Mouse (Mus musculus) left cerebral cortex, postnatal 14 days (tissue): Measurements from ENCODE around the gene Sprtn. TPM values are rescaled to one million over a fixed set of nuclear protein-coding genes. Genes with fewer than 3 reads are reported as not detected.

ENCODE experiments used
- DNase-seq, 2 experiments: peaks; one replicate each; pipeline ENCODE4 v3.0.0; 2021 to 2022; ENCODE audit warnings: low spot score in 2 of 2, mixed read lengths in 1 of 2
- intact Hi-C: fragments of 180-260 bp; cut with DNase I; formaldehyde crosslinking; loops from one replicate; pipeline ENCODE4 v1.15.1; 2025
- total RNA-seq, 2 experiments: library from RNA; stranded (reverse); gene quantifications; 2 replicates each; pipeline ENCODE4 v1.2.3; 2021

Gene Sprtn
- total RNA-seq, 2 experiments from 2014 or later, result 13.8 to 14.8 TPM

DNA sequence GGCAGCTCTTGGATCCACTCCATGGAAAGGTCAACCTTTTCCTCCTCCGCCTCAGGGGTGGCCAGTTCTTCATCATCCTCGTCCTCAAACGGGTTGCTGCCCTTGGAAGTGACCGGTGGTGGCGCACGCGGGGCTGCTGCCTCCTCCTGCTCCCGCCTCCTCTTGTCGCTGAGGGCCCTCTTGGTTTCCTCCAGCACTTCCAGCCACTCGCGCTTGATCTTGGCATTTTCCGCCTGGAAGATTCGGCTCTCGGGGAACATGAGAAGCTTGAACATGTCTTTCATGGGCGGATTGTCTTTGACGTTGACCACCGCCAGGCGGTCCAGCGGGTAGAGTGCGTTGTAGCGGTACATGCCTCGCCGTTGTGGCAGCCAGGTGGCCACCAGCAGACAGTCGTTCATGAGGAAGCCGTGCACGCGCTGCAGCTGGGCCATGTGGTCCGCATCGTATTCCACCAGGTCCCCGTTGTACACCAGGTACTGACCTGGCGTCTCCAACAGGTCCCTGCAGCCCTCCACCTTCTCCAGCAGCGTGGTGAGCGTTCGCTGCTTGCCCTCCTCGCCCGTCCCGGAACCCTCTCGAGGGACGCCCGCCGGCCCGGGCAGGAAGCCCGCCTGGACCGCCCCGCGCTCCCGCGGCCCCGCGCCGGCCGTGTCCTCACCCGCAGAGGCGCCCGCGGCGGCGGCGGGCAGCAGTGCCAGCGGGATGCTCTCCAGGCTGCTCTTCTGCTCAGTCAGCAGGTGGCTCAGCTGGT lies 877 bp upstream of the Sprtn start:
- peak; percentile 64 to 73 for DNase-seq
- intact Hi-C loops, result loop anchor here (5.0 kb wide), 2 partner anchors 50 to 135 kb away; partner anchors contain the start of gene Egln1

DNA sequence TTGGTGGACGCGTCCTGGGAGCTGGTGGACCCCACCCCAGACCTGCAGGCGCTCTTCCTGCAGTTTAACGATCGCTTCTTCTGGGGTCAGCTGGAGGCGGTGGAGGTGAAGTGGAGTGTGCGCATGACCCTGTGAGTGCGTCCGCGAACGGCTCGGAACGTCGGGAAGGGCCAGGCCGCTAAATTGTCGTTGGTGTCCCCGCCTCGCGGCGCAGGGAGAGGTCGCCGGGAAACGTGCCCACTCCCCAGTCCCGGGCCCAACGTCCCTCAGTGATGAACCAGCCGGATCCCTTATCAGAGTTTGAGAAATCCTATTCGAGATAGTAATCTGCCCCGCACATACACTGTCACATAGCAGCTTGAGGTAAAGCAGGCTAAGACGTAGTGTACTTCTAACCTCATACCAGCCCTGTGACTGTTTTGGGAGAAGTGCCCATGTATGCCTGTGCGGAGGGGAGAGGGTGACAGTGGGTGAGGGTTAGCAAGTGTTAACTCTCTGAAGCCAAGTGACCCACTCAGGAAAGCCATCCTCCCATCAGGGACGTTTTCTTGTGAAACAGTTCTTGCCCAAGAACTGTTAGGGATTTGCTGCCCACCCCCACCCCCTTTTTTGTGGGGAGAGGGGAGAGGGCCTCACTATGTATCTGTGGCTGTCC lies 692 bp downstream of the Sprtn start:
- intact Hi-C loops, result loop anchor here (5.0 kb wide), 2 partner anchors 49 to 134 kb away; partner anchors contain the start of gene Egln1
- peak in 1 of 2 experiments; percentile 25 for DNase-seq

DNA sequence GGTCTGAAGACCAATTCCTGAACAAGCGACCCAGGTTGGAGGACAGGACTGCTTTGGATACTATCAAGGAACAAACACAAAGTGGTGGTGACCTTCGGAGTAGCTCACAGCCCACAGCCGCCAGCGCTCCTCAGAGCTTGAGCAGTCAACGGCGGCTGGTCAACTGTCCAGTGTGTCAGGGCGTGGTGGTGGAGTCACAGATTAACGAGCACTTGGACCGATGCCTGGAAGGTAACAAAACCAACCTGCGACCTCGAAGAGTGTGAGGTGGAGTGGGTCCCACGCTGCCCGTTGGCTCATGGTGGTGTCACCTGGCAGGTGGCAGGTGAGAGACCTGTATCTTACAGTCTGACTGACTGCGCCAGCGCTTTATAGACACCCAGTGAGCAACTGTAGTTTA lies 5.5 kb downstream of the Sprtn start:
- intact Hi-C loops, result no loop called here
- no peak for DNase-seq

DNA sequence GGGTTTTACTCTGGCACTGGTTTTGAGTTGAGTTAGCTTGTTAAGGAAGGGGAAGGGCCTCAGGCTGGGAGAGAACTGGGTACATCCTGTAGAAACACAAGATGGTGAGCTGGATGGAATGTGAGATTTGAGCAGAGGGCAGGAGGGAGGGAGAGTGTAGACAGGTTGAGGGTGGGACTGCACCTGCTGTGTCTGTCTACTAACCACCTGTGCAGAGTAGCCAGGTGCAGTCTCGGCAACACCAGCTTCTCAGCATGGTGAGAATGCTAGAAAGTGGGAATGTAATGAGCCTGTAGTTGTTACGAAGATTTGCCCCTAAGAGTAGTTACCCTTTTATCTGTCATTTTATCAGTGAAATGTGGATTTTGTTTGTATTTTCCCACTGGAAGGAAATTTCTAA lies 7.8 kb downstream of the Sprtn start:
- intact Hi-C loops, result no loop called here
- no peak for DNase-seq

DNA sequence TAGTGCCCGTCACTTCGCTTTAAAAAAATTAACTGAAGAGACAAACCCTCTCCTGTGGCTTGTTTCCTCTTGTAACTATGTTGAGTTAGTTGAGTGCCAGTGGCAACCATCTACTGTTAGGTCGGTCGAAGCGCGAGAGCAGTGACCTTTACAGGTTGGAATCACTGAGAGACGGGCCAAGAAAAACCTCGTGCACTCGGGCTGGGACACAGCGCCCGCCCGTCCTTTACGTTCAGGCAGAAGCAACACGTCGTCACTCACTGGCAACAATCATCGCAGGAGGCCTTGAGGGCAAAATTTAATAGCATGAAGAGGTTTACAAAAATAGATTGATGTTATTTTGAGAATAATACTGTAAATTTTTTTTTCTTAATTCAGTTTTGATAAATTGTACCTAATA lies 12.2 kb downstream of the Sprtn start:
- DNase-seq, result no peak
- intact Hi-C loops, result no loop called here

DNA sequence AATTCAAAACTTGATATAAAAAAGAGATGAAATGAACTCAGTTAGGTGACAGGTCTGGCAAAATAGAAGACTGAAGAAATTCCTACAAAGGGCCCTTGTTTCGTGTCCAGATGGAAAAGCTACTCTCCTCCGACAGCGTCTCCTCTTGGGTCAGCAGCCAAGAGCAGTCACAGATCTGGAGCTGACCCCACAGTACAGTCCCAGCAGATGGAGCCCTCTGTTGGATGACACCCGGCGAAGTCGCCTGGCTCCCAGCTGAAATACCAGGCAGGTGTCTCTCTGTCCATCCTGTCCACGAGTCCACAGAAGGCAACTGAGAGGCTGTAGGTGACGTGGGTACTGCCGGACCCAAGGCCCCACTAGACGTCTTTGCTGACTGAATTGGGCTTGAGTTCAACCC lies 12.7 kb downstream of the Sprtn start:
- no peak for DNase-seq
- intact Hi-C loops, result no loop called here

DNA sequence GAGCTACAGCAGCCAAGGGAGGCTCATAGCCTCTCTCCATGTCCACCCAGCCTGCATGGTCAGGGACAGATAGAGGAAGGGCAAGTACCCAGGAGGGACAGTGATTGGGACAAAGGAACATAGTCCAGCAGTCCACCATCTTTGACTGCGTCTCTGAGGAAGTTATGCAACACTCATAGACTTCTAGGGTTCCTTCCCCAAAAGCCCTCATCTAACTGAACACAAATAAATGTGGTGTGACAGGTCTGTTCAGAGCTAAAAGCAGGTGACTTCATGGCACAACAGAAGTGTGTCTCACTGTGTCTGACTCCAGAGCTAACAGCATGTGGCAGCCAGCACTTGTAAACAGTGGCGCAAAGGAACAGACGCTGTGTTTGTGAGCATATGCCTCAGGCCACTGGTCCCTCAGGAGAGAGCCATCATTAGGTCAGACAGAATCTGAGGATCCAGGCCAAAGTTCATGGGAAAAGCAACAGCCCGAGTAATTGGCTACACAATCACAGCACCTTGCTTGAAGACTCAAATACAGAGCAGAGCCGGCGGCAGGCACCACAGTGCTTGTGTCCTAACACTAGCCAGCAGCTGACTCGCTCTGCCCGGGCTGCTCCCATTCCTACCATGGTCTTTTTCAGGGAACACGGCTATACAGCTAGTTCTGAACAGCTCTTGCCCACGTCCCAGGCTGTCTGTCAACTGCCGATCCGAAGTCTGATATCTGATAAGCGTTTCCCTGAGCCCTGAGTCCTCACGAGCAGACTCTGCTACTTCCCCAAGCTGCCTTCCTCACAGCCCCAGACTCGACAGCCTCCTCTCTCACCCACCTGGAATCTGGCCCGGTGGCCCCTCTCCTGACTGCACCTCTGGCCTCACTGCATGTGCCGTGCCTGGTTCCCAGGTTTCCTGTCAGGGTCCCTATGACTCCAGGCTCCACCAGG lies 14.5 kb downstream of the Sprtn start:
- intact Hi-C loops, result no loop called here
- DNase-seq, result no peak

DNA sequence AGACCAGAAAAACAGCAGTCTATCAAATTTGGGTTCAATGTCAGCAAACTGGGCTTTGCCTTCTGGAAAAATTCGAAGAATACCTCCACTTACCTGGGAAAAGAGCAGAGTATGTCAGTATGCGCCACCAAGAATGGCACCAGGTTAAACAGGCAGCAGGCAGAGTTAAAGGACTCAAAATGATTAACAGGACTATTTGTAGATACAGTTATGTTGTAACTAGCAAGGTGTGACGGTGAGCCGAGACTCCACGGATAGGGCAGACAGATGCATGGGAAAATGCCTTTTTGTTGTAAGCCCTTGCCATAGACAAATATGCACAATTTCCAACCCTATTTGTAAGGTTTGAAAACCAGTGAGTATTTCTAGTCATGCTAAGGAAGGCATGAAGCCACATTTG lies 16.4 kb downstream of the Sprtn start:
- intact Hi-C loops, result no loop called here

DNA sequence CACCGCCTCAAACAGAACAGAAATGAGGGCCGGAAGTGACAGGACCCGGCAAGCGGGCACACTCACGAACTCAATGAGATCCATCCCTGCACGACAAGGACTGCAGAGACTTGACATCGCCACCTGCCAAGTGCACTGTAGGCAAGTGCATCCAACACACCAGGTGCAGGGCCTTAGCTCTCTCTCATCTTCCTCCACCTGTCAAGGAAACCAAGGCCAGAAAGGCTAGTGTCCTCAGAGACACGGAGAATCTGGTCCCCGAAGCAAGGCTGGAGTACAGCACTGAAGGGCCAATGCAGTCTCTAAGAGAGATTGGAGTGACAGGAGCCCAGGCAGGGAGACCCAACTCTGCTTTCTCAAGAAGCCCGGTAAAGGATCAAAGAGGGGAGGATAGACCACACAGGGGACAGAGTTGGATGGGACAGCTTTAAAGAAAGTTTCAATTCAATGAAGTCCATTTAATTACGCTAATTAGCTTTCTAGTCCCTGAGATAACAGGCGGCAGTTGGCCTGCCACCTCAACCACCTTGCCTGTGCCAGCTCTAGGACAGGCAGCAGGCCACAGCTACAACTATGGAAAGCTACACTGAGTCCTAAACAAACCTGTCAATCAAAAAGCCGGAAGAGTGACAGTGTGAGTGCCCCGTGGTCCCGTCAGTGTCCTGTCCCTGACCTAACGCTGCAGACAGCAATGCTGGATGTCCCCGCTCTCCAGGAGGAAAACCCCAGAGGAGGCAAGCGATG lies 20.2 kb downstream of the Sprtn start:
- no peak for DNase-seq
- intact Hi-C loops, result no loop called here

More for the DNA sequence above, 16.4 kb downstream of the Sprtn start:
- no peak for DNase-seq

DNA sequence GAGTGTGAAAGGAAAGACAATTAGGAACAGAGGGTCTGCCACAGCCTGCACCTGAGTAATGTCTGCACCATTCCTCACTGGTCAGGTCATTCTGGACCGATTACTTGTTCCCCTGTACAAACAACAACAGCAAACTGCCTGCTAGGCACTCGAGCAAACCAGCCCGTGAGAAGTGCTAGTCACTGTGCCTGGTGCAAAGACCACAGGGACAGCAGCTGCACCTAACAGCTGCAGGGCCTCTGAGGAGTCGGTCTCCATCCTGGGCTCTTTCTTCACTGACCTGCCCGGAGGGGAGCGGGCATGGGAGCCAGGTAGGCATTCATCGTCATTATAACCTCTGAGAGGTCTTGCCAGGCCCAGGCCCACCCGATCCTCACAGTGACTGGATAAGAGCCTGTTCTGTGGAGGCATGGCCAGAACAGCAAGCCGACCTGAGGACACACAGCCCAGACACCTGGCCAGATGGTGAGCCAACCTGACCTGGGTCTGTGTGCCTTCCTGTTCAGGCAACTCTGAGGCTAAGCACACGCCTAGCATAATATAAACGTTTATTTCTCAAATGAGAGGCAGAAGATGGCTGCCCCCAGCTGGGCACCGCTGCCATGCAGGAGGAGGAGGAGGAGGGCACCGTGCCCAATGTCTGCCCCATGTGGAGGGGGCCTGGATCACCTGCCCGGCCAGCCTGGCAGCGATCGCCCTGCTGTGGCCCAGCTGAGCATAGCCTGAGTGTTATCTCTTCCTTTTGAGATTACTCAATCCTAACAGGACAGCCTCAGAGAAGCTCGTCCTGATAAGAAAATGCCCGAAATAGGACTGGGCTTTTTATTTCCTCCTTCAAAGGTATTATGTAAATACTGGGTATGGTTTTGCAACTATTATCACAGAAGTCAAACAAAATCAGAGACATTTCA lies 23.9 kb downstream of the Sprtn start:
- no peak for DNase-seq
- intact Hi-C loops, result no loop called here

DNA sequence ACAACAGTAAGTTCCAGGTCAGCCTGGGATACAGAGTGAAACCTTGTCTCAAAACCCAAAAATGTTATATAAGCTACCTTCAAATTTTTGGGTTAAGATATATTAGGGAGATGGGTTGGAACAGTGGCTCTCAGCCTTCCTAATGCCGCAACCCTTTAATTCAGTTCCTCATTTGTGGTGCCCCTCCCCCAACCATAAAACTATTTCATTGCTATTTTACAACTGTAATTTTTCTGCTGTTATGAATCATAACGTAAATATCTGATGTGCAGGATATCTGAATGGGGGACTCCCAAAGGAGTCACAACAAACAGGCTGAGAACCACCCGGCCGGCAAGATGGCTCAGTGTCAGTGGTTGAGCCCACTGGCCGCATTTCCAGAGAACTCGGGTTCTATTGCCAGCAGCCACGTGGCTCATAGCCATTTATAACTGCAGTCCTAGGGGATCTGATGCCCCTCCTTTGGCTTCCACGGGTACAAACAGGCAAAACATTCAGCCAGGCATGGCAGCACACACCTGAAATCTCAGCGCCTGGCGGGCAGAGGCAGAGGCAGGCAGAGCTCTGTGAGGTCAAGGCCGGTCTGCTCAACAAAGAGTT lies 24.9 kb downstream of the Sprtn start:
- DNase-seq, result no peak
- intact Hi-C loops, result no loop called here

DNA sequence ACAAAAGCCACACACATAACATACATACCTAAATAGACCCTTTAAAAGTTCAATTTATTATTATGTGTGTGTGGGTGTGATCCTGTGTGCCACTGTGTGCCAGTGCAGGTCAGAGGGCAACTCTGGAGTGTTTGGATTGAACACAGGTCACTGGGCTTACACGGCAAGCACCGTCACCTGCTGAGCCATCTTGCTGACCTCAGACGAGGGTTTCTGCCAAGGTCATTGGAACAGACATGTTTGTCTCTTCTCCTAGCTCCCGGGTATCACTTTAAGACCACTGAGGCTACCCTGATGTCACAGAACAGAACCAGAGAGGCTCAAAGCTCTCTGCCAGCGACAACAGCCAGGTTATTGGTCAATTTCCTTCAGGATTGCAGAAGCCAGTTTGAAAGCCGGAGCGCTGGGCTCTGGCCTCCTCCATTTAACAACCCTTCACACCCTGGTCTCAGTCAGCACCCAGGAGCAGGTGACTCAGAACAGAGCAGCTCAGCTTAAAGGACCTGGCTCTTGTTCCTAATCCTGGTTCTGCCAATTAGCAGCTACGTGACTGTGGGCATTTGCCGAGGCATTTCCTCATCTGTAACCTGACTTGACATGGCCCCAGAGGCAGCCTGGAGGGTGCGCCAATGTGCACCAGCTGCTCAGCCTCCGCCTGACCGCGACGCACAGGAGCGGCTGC lies 26.4 kb downstream of the Sprtn start:
- intact Hi-C loops, result no loop called here
- DNase-seq, result no peak

DNA sequence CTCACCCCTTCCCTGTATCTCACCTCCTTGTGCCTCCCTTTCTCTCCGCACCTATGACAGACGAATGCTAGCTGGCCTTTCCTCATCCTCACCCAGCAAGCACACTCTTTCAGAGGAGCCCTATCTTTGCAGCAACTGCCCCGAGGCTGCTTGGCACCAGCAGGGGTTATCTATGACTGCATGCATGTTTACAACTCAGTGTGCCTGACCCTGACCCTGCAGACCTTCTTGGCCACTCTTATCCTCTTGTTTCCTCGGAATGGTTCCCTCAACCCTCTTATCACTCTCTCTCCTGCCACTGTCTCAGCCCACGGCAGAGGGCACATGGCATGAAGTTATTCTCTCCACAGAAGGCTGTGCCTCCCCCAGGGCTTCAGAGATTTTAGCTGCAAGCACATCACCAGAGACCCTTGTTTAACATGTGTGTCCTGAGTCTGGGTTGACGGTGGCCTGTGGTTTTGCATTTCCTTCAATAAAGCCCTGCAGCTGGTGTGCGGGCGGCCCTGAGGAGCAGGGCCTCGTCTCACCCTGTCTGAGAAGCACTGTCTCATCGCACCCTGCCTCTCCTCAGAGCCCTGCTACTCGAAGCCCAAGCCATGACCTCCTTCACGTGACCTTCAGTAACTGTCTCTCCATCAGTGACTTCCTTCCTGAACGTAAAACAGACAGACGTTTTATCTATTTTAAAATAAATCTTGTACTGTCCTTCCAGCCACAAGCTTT lies 28.0 kb downstream of the Sprtn start:
- no peak for DNase-seq
- intact Hi-C loops, result no loop called here

DNA sequence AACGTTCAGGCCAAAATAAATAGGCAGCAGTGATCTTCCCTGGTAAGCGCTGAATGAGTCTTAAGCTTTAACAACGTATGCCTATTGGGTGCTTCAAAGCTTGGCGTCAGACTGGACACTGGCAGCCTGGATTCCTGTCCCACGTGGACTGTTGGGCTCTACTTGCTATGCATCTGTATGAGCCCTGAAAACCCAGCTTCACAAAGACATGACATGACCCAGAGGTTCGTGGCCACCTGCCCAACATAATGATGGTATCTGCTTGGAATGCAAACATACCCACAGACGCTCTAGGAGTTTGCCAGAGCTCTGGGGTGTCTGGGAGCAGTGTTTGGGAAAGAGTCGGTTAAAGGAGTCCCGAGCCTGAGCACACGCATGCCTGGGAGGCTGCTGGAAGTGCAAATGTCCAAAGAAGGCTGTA lies 28.7 kb downstream of the Sprtn start:
- no peak for DNase-seq
- intact Hi-C loops, result no loop called here

DNA sequence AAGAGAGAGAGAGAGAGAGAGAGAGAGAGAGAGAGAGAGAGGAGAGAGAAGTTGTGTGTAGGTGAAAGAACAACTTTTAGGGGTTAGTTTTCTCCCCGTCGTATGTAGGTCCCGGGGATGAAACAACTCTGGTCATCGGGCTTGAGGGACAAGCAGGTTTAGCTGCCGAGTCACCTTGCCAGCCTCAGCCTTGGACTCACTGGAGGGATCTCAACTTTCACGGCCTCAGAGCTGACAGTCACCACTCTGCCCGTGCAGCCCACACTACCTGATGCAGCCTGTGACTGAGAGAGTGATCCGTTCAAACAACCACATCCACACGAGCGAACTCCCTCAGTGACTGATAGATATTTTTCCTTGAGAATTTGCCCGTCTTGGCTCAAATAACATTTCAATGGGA lies 31.3 kb downstream of the Sprtn start:
- DNase-seq, result no peak
- intact Hi-C loops, result no loop called here

DNA sequence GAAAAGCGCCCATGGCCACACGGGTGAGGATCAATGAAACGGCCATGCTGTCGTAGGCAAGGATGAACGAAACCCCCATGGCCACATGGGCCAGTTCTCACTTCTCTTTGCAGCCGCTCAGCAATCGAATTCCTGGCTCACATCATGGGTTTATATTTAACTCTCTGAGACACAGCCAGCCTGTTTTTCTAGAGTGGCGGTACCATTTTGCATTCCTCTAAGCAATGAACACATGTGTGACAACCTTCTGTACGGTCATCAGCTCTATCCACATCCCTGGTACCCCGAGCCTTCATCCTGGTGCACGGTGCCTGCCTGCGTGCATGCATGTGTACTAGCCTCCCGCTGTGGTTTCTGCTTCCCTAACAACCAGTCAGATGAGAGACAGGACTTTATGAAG lies 32.4 kb downstream of the Sprtn start:
- peak in 1 of 2 experiments; percentile 50 for DNase-seq
- intact Hi-C loops, result no loop called here

DNA sequence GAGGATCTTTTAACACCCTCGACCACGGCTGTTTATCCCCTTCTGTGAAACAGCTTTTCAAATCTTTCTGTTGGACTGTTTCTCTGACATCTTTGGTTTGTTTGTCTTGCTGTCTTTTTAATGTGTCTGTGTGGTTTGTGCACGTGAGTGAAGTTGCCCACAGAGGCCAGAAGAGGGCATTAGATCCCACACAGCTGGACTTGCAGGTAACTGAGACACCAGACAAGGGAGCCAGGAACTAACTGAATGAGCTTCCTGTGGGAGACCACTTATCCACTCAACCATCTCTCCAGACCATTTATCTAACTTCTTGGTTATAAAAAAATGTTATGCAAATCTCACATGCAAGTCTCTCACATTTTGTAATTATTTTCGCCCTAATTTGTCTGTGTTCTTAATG lies 33.0 kb downstream of the Sprtn start:
- intact Hi-C loops, result no loop called here
- no peak for DNase-seq
